Mouse (Mus musculus) liver, adult 2 months (tissue): ENCODE data around the gene Neurl1b.

Experiments
- CTCF ChIP-seq: fragments of 200-500 bp; IDR thresholded peaks from 2 replicates; pipeline ENCODE4 v1.5.1; 2011; ENCODE audit warnings: low read depth, low read length, control low read depth
- POLR2A ChIP-seq: fragments of 200-500 bp; IDR thresholded peaks from 2 replicates; pipeline ENCODE4 v1.6.1; 2011; ENCODE audit warnings: low read length, control low read depth; ENCODE audit not compliant: insufficient read depth; ENCODE audit errors: extremely low read depth

GRCm38 (mm10) chr17:26405340-26406100 lies 9.1 kb upstream of the Neurl1b start:
- TF ChIP-seq POLR2A (no peak), CTCF (no peak)
